Mouse (Mus musculus): ENCODE measurements around the gene Tspan17.

GRCm38 (mm10) chr13:54746110-54746509, 43.1 kb upstream of the Tspan17 start:
- TF ChIP-seq CTCF (IDR thresholded peaks at IDR 0.05; ENCODE audit: low read depth) = no peak
- TF ChIP-seq EP300 (optimal IDR thresholded peaks at IDR 0.05) = no peak
